Mouse (Mus musculus) frontal cortex, postnatal 14 days (tissue): ENCODE measurements at regions not wholly inside any gene's neighbourhood (a gene's known extent, or its start where the extent isn't known, plus 50 kb on each side); places are given as distances from the start of the nearest gene placed in this dataset.

Source experiments
- DNase-seq, 2 experiments: peaks; one replicate each; pipeline ENCODE4 v3.0.0; 2022; ENCODE audit warnings: low spot score in 2 of 2

GRCm38 (mm10) chr13:26594313-26594712, 175.7 kb downstream of the Hdgfl1 start:
- no peak for DNase-seq

- no peak for DNase-seq
These were observed 176.2 kb downstream of the Hdgfl1 start for GRCm38 (mm10) chr13:26593750-26594149.

DNA sequence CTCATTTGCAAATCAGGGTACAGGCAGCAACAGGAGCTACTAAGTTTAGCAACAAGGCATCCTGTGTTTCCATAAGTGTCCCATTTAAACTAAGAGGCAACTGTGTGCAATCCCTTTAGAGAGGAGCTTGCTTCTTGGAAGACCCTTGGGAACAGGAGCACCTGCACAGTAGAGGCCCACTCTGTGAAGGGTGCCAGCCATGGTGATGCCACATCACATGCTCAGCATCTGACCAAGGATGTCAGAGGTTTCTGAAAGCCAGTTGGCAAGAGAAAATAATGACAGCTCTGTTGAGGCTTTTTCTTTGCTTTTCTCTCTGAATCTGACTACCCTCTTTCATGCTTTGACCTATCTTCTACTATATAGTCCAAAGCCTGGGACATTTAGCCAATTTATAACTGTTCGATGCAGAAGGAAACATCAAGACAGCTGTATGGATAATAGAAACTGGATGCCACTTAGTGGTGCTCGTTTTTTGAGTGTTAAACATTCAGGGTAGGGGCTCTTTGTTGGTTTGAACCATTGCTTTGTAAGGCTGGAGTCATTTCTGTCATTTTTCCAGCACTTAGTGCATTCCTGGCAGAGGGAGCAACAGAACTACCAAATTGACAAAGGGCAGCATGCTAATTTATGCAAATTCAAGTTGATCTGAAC, 193.9 kb downstream of the Hdgfl1 start:
- peak in 1 of 2 experiments; percentile 35 for DNase-seq

- DNase-seq: no peak
These were observed 200.5 kb downstream of the Hdgfl1 start for GRCm38 (mm10) chr13:26569422-26569821.

DNA sequence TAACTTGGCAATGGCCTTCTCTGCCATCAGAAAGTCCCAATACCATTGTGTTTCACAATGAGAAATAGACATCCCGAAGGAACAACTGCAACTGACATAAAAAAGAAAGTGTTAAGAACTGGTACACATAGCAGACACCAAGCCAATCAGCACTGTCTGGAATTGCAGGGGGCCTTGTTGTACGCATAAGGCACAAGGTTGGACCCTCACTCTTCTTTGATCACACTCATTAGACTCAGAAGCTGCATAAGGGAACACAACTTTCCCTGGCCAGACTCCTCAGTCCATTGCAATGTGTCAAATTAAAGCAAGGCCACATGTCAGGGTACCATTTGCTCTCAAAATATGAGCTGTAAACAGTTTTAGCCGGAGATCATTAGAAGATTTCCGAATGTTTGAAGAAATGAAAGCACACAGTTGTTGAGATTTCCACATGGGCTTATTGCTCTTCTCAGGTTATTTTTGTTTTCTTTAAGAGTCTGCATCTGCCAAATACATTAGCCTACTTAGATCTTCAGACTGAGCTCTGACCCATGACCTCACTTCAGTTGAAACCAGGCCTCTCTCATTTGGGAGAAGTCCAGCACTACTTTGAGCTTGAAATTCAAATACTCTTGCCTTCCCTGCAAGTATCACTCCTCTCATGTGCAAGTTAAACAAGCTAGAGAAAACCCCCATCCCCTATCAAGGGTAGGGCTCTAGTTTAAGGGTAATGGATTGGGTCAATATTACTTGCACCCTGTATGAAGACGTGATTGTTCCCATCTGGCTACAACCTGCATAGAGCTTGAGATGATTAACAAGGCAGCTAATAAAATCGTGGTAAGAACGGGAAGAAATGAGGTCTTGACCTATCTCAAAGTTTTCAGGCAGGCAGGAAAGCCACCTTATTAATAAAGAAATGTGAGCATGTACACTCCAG, 204.8 kb downstream of the Hdgfl1 start:
- DNase-seq: no peak

- no peak for DNase-seq
These were observed 211.6 kb downstream of the Hdgfl1 start for GRCm38 (mm10) chr13:26558366-26558765.

- DNase-seq: no peak
These were observed 215.7 kb downstream of the Hdgfl1 start for GRCm38 (mm10) chr13:26554266-26554665.

DNA sequence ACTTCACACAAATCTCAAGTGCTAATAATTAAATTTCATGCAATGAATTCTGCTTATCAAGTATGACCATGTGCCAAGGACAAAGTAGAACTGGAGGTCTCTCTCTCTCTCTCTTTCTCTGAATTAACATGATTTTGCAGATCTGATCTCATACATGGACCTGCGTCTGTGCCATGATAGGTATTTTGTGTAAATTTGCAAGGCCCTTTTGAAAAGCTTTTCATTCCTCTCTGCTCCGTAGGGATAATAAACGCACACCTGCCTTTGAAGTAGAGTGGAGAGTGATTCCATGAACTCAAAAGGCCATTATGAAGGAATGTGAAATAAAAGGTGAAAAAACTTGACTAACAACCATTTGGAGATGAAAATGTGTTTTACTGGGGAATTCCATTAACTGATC, 217.8 kb downstream of the Hdgfl1 start:
- DNase-seq: no peak

GRCm38 (mm10) chr13:26538928-26539327, 231.0 kb downstream of the Hdgfl1 start:
- no peak for DNase-seq

DNA sequence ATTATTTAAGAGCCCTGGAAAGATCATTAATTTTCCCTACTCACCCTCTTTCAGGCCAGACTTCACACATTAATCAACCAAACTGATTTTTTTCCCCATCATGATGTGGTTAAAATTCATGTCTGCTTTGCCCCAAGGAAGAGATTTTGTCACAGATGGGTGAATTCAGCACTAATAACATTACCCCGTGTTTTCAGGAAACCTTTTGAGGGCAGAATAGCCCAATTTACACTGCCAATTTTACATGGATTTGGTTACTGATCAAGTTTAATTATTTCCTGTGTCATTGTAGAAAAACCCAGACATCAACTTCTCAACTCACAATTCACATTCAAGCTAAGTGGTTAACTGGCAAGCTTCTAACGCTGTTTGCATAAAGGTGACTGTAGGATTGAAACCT, 233.4 kb downstream of the Hdgfl1 start:
- no peak for DNase-seq

GRCm38 (mm10) chr13:26532761-26533160, 237.2 kb downstream of the Hdgfl1 start:
- no peak for DNase-seq

DNA sequence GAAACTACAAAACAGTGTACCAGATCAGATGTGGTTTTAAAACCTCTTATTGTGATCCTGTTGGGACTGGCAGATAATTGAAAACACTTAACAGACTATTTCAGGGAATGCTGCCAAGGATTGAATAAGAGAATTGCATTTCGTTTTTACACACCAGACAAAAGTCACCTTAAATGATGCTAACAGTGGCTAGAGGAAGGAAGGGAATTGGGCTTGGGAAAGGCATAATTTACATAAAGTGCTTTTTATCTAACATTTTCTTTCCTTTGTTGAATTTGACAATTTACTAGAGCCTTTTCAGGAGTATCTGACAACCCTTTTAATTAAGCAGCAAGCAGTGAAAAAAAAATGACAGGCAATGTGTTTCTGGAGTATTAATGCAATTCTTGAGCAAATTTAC, 250.9 kb downstream of the Hdgfl1 start:
- DNase-seq: no peak

- no peak for DNase-seq
These were observed 251.5 kb downstream of the Hdgfl1 start for GRCm38 (mm10) chr13:26518425-26518824.

DNA sequence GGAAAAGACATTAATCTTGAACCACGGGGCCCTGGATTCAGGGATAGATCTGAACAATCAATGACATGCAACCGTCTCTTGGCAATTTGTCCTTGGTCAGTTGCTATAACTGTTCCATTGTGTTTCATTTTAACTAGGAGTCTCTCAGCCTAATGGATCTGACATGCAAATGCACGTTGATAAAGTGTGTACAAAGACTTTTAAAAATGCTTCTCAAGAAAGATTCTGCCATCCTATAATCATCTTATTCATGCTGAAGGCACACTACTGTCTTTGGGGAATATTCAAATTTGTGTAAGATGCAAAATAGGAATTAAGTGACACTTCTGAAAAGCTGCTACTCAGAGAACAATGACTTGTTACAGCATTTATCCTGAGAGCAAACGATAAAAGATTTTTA, 252.3 kb downstream of the Hdgfl1 start:
- no peak for DNase-seq

- DNase-seq: no peak
These were observed 259.5 kb downstream of the Hdgfl1 start for GRCm38 (mm10) chr13:26510448-26510847.

DNA sequence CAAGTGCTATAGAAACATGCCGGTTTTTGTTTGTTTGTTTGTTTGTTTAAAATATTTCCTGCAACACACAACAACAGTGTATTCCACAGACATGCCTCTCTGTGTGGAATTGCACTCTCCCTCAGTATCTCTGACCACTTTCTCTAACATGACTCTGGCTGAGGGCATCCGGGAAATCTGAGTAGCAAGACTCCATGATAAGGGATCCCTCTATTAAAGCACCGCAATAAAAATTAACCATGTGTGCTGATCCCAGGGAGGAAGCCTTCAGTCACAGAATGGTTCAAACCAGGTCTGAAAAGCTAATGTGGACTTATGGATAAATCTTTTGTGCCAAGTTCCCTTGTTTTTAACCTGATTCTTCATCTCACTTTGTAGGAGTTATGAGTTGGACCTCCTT, 260.1 kb downstream of the Hdgfl1 start:
- no peak for DNase-seq

DNA sequence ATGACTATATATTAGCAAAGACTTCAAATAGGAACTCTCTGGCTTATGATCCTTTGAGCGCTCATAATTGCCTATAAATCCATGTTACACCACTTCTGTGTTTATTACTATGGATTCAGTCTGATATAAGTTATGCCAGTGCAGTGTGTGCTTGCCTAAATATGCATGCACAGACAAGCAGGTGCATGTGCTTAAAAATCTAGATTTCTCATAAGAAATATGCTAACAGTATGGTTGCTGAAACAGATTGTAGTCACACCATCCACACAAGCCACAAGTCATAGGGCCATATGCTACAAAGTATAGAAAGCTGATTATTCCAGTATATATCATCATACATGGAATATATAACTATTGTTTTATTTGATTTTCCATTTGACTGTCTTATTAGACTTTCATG, 266.2 kb downstream of the Hdgfl1 start:
- DNase-seq: no peak

DNA sequence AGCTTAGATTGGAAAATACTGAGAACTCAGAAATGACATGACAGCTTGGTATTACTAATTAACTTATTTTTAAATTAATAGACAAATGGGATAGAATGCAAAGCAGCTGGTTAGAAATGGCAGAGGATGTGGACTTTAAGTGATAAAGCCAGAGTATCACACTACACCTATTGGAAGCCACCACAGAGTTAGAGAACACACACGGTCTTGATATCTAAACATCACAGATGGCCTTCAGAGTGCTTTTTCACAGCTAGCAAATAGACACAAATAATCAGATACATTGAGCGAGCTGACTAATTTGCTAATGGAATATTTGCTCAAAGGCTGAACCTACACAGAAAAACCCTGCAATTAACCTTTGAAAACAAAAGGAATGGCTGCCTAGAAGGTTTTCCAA, 272.9 kb downstream of the Hdgfl1 start:
- no peak for DNase-seq

GRCm38 (mm10) chr13:26495871-26496270, 274.1 kb downstream of the Hdgfl1 start:
- no peak for DNase-seq

- no peak for DNase-seq
These were observed 300.6 kb downstream of the Hdgfl1 start for GRCm38 (mm10) chr13:26469343-26469742.

DNA sequence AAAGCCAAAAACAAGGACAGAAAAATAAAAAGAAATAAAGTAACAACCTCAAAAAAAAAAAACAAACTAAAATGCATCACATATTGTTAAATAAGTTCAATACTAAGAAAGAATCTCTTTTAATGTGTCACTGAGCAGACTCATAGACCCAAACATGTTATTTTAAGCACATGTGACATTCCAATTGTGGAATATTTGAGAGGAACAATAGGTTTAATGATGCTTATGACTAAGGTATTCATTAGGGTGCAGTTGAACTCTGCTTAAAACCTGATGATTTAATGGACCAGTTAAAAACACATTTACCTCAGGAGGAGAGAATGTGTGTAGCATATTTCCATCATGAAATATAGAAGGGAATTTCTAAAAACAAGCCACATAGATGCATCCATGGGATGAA, 302.4 kb downstream of the Hdgfl1 start:
- DNase-seq: no peak

DNA sequence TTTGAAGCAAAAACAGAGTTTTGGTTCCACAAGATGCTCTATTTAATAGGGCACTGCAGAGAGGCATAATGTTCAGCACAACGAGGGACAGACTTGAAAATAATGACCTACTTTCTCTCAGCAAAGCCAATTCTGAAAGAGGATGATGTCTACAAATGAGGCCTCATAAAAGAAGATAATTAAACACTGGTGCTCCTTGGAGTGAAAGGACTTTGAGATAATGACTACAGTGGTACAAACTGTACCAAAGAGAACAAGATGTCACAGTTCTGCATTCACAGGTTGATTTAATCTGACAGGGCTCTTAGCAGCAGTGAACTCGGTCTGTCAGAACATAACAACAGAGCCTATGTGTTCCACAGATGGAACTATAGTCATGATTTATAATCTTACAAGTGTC, 305.4 kb downstream of the Hdgfl1 start:
- no peak for DNase-seq

DNA sequence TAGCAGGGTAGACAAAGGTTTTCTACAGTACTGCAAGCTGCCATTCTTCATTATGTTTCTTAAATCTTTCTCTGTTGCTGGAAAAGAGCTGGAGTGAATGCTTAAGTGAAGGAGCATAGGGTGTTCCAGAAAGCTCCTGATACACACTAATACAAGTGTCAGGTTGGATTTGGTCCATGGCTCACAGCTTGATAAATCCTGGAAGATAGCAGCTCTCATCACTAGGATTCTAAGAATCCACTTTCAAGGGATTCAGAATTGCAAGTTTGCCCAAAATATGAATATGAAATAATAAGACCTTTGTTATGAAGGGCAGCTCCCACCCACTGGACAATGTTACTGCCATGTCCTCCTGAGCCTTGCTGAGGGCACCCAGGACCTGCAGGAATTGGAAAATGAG, 305.9 kb downstream of the Hdgfl1 start:
- no peak for DNase-seq
